Comparison of ENCODE assay signal across 8 mouse cellular contexts in genomic region chr12:84188881-84189444, GRCm38 (mm10). TPM values are rescaled to one million over a fixed set of nuclear protein-coding genes. Genes with fewer than 3 reads are reported as not detected.
A peak's percentile ranks its signal among the peaks of the same experiment; 100 is the strongest.
DNase-seq lines count a peak whose midpoint lies in the region; ATAC-seq and TF ChIP-seq lines count a peak whose summit lies in the region.

No protein-coding gene starts in this region.

- H3K36me3 ChIP-seq in heart, embryonic 12.5 days = peaks cover 4% of the 10 kb centered on the region; the same call in 1 of the 2 replicates
- H3K36me3 ChIP-seq in heart, embryonic 11.5 days (ENCODE audit: control insufficient read depth, insufficient read depth, low read length) = no peaks in the 10 kb centered on the region
- peaks cover 67% of the 10 kb centered on the region for H3K36me3 ChIP-seq in megakaryocyte, embryonic 14.5 days (replicated peaks; ENCODE audit: low read length)
- H3K36me3 ChIP-seq in embryonic facial prominence, embryonic 14.5 days (ENCODE audit: control insufficient read depth, insufficient read depth, low read length) = no peaks in the 10 kb centered on the region
- H3K36me3 ChIP-seq in myocyte (ENCODE audit: control insufficient read depth, insufficient read depth) = peaks cover 6% of the 10 kb centered on the region

- WGBS in heart, embryonic 12.5 days = 69% methylated on average over 14 of the region's 14 CpGs
- 64% methylated on average over 14 of the region's 14 CpGs for WGBS in heart, embryonic 11.5 days (ENCODE audit: insufficient replicate concordance)
- WGBS in embryonic facial prominence, embryonic 14.5 days = 56% methylated on average over 14 of the region's 14 CpGs

- peaks cover 89% of the 10 kb centered on the region for H3K79me2 ChIP-seq in myocyte (ENCODE audit: control insufficient read depth, insufficient read depth)

- H3K27me3 ChIP-seq in heart, embryonic 12.5 days (replicated peaks) = no peaks in the 10 kb centered on the region
- no peaks in the 10 kb centered on the region for H3K27me3 ChIP-seq in heart, embryonic 11.5 days (ENCODE audit: control insufficient read depth, insufficient read depth, low read length)
- no peaks in the 10 kb centered on the region for H3K27me3 ChIP-seq in megakaryocyte, embryonic 14.5 days (replicated peaks)
- no peaks in the 10 kb centered on the region for H3K27me3 ChIP-seq in embryonic facial prominence, embryonic 14.5 days (replicated peaks; ENCODE audit: control insufficient read depth, insufficient read depth, low read length)
- no peaks in the 10 kb centered on the region for H3K27me3 ChIP-seq in myocyte (ENCODE audit: control insufficient read depth, insufficient read depth, insufficient read length)

- no peak overlapping the region for H3K4me3 ChIP-seq in heart, embryonic 12.5 days
- H3K4me3 ChIP-seq in heart, embryonic 11.5 days (ENCODE audit: low read depth, low read length) = no peak overlapping the region
- H3K4me3 ChIP-seq in megakaryocyte, embryonic 14.5 days (replicated peaks) = peak overlapping the region; percentile 89
- no peak overlapping the region for H3K4me3 ChIP-seq in embryonic facial prominence, embryonic 14.5 days (ENCODE audit: low read depth, low read length)
- no peak overlapping the region for H3K4me3 ChIP-seq in myocyte

- no peak for ATAC-seq in heart, embryonic 12.5 days (ENCODE audit: insufficient number of reproducible peaks, low FRiP score)
- ATAC-seq in heart, embryonic 11.5 days (replicated peaks; ENCODE audit: insufficient number of reproducible peaks, low FRiP score, low TSS enrichment) = no peak
- no peak for ATAC-seq in megakaryocyte, adult 5-6 weeks (ENCODE audit: poor library complexity, severe bottlenecking)
- ATAC-seq in embryonic facial prominence, embryonic 14.5 days (ENCODE audit: low read depth) = no peak
- ATAC-seq in granulocyte monocyte progenitor cell, adult 5-6 weeks (replicated peaks; ENCODE audit: poor library complexity, severe bottlenecking) = no peak

- H3K4me1 ChIP-seq in heart, embryonic 12.5 days (replicated peaks) = peaks cover 83% of the 10 kb centered on the region
- peaks cover 68% of the 10 kb centered on the region for H3K4me1 ChIP-seq in heart, embryonic 11.5 days (ENCODE audit: control insufficient read depth, insufficient read depth, low read length)
- H3K4me1 ChIP-seq in megakaryocyte, embryonic 14.5 days = peaks cover 85% of the 10 kb centered on the region
- peaks cover 68% of the 10 kb centered on the region for H3K4me1 ChIP-seq in embryonic facial prominence, embryonic 14.5 days (ENCODE audit: control insufficient read depth, insufficient read depth, low read length)

- no peak for TF ChIP-seq POLR2A in myocyte (IDR thresholded peaks at IDR 0.05; ENCODE audit: insufficient read length, low read depth)

- no peak overlapping the region for H3ac ChIP-seq in myocyte (ENCODE audit: control insufficient read depth, insufficient read length)

- H3K27ac ChIP-seq in heart, embryonic 12.5 days (ENCODE audit: poor library complexity, severe bottlenecking) = 0 out of 2 replicates have a peak overlapping the region, but pooled peaks have one; percentile 58
- no peak overlapping the region for H3K27ac ChIP-seq in heart, embryonic 11.5 days (ENCODE audit: low read depth, low read length)
- H3K27ac ChIP-seq in embryonic facial prominence, embryonic 14.5 days (replicated peaks; ENCODE audit: low read depth, low read length) = 0 out of 2 replicates have a peak overlapping the region, but pooled peaks have one; percentile 64

- no peaks in the 10 kb centered on the region for H3K9me3 ChIP-seq in heart, embryonic 12.5 days (replicated peaks)
- no peaks in the 10 kb centered on the region for H3K9me3 ChIP-seq in heart, embryonic 11.5 days (replicated peaks; ENCODE audit: control insufficient read depth, low read length)
- H3K9me3 ChIP-seq in megakaryocyte, embryonic 14.5 days = peaks cover 7% of the 10 kb centered on the region
- no peaks in the 10 kb centered on the region for H3K9me3 ChIP-seq in embryonic facial prominence, embryonic 14.5 days (ENCODE audit: control insufficient read depth, low read length)

- no peak for DNase-seq in embryonic facial prominence, embryonic 14.5 days (ENCODE audit: low spot score)
- DNase-seq in thymus, postnatal 10 days (ENCODE audit: low spot score in 2 of 2) = no peak

- H3K9ac ChIP-seq in heart, embryonic 12.5 days = peak overlapping the region; percentile 15
- no peak overlapping the region for H3K9ac ChIP-seq in heart, embryonic 11.5 days (ENCODE audit: low read depth, low read length)
- peak overlapping the region; percentile 37 for H3K9ac ChIP-seq in embryonic facial prominence, embryonic 14.5 days (ENCODE audit: low read depth, low read length)

- H3K4me2 ChIP-seq in heart, embryonic 12.5 days = no peak overlapping the region
- no peak overlapping the region for H3K4me2 ChIP-seq in heart, embryonic 11.5 days
- H3K4me2 ChIP-seq in embryonic facial prominence, embryonic 14.5 days (ENCODE audit: low read depth, low read length) = peak overlapping the region; percentile 18; the same call in 1 of the 2 replicates
- peak overlapping the region; percentile 30 for H3K4me2 ChIP-seq in myocyte (ENCODE audit: low read depth)

TF ChIP-seq in myocyte, 11 proteins besides CTCF, POLR2A, EP300 and RAD21:
- TF ChIP-seq SRF (IDR thresholded peaks at IDR 0.05; ENCODE audit: control insufficient read depth, insufficient read length, low read depth) (no peak), TCF3 (IDR thresholded peaks at IDR 0.05; ENCODE audit: insufficient read length, low read depth) (no peak), CEBPB (IDR thresholded peaks at IDR 0.05; ENCODE audit: insufficient read depth, poor library complexity, severe bottlenecking) (no peak), MYOG (IDR thresholded peaks at IDR 0.05; ENCODE audit: control insufficient read depth in 1 of 3, insufficient read depth in 1 of 3, insufficient read length in 2 of 3, low read depth in 2 of 3) (no peak), TCF12 (IDR thresholded peaks at IDR 0.05; ENCODE audit: insufficient read depth, poor library complexity, severe bottlenecking) (no peak), REST (IDR thresholded peaks at IDR 0.05; ENCODE audit: insufficient read depth, insufficient read length) (no peak), E2F4 (IDR thresholded peaks at IDR 0.05; ENCODE audit: insufficient read depth) (no peak), MAX (IDR thresholded peaks at IDR 0.05; ENCODE audit: low read depth) (no peak), USF1 (IDR thresholded peaks at IDR 0.05; ENCODE audit: low read depth) (no peak), MYOD1 (IDR thresholded peaks at IDR 0.05; ENCODE audit: control insufficient read depth in 1 of 3, insufficient read length in 2 of 3, low read depth in 2 of 3) (no peak), POLR2AphosphoS2 (IDR thresholded peaks at IDR 0.05; ENCODE audit: insufficient read length, low read depth) (no peak)
TF ChIP-seq in myocyte: peak in this region for 0.

RNA-seq across cellular contexts. Expression of gene Elmsan1, which starts 29.7 kb away (rescaled TPM):
- 8.7 and 10.6 TPM in 2 replicates for polyA plus RNA-seq in heart, embryonic 12.5 days (2016; fragmentation: Nextera tagmentation; extraction: Ambion mirVana)
- 5.9 and 7.1 TPM in 2 replicates for polyA plus RNA-seq in heart, embryonic 11.5 days (2014; fragmentation: Nextera tagmentation; extraction: Ambion mirVana)
- polyA plus RNA-seq in megakaryocyte, embryonic 14.5 days (2012; ENCODE audit: insufficient read depth, low replicate concordance) = 9.8 and 10.1 TPM in 2 replicates
- total RNA-seq in megakaryocyte, adult 5-6 weeks (2015) = 24.6 and 27.0 TPM in 2 replicates
- 17.0 and 25.0 TPM in 2 replicates for total RNA-seq in megakaryocyte, adult 5-6 weeks (2017)
- polyA plus RNA-seq in embryonic facial prominence, embryonic 14.5 days (2014; fragmentation: Nextera tagmentation; extraction: Ambion mirVana) = 9.4 and 9.8 TPM in 2 replicates
- polyA plus RNA-seq in myocyte (2012; fragmentation: generic; extraction: Trizol) = 13.7 TPM
- total RNA-seq in granulocyte monocyte progenitor cell, adult 5-6 weeks (2014; fragmentation: Nextera tagmentation) = 12.7 and 15.1 TPM in 2 replicates
- 7.8 and 10.1 TPM in 2 replicates for total RNA-seq in granulocyte monocyte progenitor cell, adult 5-6 weeks (2017)

RNA-seq across cellular contexts. Expression of gene Pnma1, which starts 40.7 kb away (rescaled TPM):
- polyA plus RNA-seq in heart, embryonic 12.5 days (2016; fragmentation: Nextera tagmentation; extraction: Ambion mirVana) = 0.40 and 0.68 TPM in 2 replicates
- 0.50 and 0.62 TPM in 2 replicates for polyA plus RNA-seq in heart, embryonic 11.5 days (2014; fragmentation: Nextera tagmentation; extraction: Ambion mirVana)
- 0.04 TPM in 1 of 2 replicates, not detected in the other for polyA plus RNA-seq in megakaryocyte, embryonic 14.5 days (2012; ENCODE audit: insufficient read depth, low replicate concordance)
- 0.32 and 0.65 TPM in 2 replicates for total RNA-seq in megakaryocyte, adult 5-6 weeks (2015)
- 0.16 and 0.73 TPM in 2 replicates for total RNA-seq in megakaryocyte, adult 5-6 weeks (2017)
- polyA plus RNA-seq in embryonic facial prominence, embryonic 14.5 days (2014; fragmentation: Nextera tagmentation; extraction: Ambion mirVana) = 1.4 TPM in 2 replicates
- polyA plus RNA-seq in myocyte (2012; fragmentation: generic; extraction: Trizol) = 0.46 TPM
- total RNA-seq in granulocyte monocyte progenitor cell, adult 5-6 weeks (2014; fragmentation: Nextera tagmentation) = 0.26 and 0.47 TPM in 2 replicates
- total RNA-seq in granulocyte monocyte progenitor cell, adult 5-6 weeks (2017) = 0.17 TPM in 1 of 2 replicates, not detected in the other

Comparison
In these comparisons a context has a peak if more than half of its experiments do, and no peak if none do; other contexts are left out.
1. H3K4me2 ChIP-seq: peak in embryonic facial prominence, embryonic 14.5 days (single experiment) and myocyte (single experiment); none in heart, embryonic 12.5 days (single experiment) and heart, embryonic 11.5 days (single experiment).